Mouse (Mus musculus) small intestine, adult 2 months (tissue): ENCODE measurements around the gene Sdsl. TPM values are rescaled to one million over a fixed set of nuclear protein-coding genes. Genes with fewer than 3 reads are reported as not detected.

Experiments
- H3K27ac ChIP-seq: fragments of 200-500 bp; 2 replicates; pipeline ENCODE4 v1.5.1; 2012; ENCODE audit warnings: low read depth, low read length, control low read depth, inconsistent platforms; ENCODE audit not compliant: insufficient read depth
- H3K27me3 ChIP-seq: fragments of 200-500 bp; 2 replicates; pipeline ENCODE4 v1.6.1; 2012; ENCODE audit warnings: mild to moderate bottlenecking, moderate library complexity, low read length, inconsistent platforms; ENCODE audit not compliant: control insufficient read depth, insufficient read depth
- H3K36me3 ChIP-seq: fragments of 200-500 bp; 2 replicates; pipeline ENCODE4 v1.6.1; 2012; ENCODE audit warnings: mild to moderate bottlenecking, low read length, control low read depth, inconsistent platforms; ENCODE audit not compliant: control insufficient read depth, insufficient read depth
- H3K4me1 ChIP-seq: fragments of 200-500 bp; 2 replicates; pipeline ENCODE4 v1.6.1; 2012; ENCODE audit warnings: low read length, inconsistent platforms, mixed read lengths; ENCODE audit not compliant: control insufficient read depth, insufficient read depth, insufficient read length
- H3K4me3 ChIP-seq: fragments of 200-500 bp; 2 replicates; pipeline ENCODE4 v1.5.1; 2012; ENCODE audit warnings: low read depth, mild to moderate bottlenecking, control low read depth, inconsistent platforms, low read length, moderate library complexity
- CTCF ChIP-seq: fragments of 200-500 bp; IDR thresholded peaks from 2 replicates; pipeline ENCODE4 v1.5.1; 2012; ENCODE audit warnings: low read depth, mild to moderate bottlenecking, control low read depth, inconsistent platforms, low read length, moderate library complexity, mixed read lengths; ENCODE audit not compliant: insufficient replicate concordance, insufficient read length; ENCODE audit errors: extremely low read depth
- POLR2A ChIP-seq: fragments of 200-500 bp; IDR thresholded peaks from 2 replicates; pipeline ENCODE4 v1.6.1; 2012; ENCODE audit warnings: low read depth, mild to moderate bottlenecking, control low read depth, inconsistent platforms, low read length, moderate library complexity
- WGBS: fragments of 180-500 bp; shearing (Covaris S2); methylation state at CpG from one replicate; pipeline ENCODE4 v1.1.7; 2018; 5-methylcytosine and 5-hydroxymethylcytosine counted together
- polyA plus RNA-seq: library from polyadenylated mRNA; depleted of rRNA; stranded (reverse); fragments of >200 nt; gene quantifications from 2 replicates; pipeline ENCODE4 v1.2.3, GENCODE M21; 2012; rRNA removed

The Sdsl gene
- polyA plus RNA-seq = 27.3 and 46.4 TPM in 2 replicates

DNA sequence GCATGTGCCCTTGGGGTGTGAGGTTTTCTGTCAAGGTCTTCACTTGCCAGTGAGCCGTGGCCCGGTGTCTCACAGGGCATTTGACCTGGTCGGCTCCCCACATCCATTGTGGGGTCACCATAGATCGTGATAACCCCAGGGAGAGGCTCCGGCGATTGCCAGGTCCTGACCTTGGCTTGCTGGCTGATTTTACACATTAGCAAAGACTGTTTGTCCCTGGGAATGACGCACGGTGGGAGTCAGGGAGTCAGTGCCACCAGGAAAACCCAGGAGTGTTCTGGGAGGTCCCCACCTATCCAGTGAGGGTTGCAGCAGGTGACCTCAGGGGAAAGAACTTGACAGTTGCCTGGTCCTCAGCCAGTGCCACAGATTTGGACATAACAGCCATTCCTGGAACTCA lies at the start of gene Sdsl:
Gene Sdsl, minus strand, starts transcription at position 41 of the 400 bp plus-strand sequence.
- Histone ChIP-seq H3K36me3 (no peaks in the 10 kb centered on the region), H3K27me3 (no peaks in the 10 kb centered on the region), H3K4me3 (no peak within 1 kb of the TSS), H3K27ac (peak within 1 kb of the TSS; percentile 2; the same call in 1 of the 2 replicates), H3K4me1 (peaks cover 14% of the 10 kb centered on the region; the same call in 1 of the 2 replicates)
- no peak for TF ChIP-seq POLR2A
- no peak for TF ChIP-seq CTCF
- WGBS = 73% methylated on average over 8 of the region's 8 CpGs

GRCm38 (mm10) chr5:120517552-120517951 lies 44.9 kb upstream of the Sdsl start:
- Histone ChIP-seq H3K27ac (peak overlapping the region; percentile 84), H3K36me3 (peaks cover 2% of the 10 kb centered on the region; the same call in 1 of the 2 replicates), H3K4me1 (peaks cover 31% of the 10 kb centered on the region), H3K4me3 (no peak overlapping the region), H3K27me3 (no peaks in the 10 kb centered on the region)
- WGBS = 54% methylated on average over 9 of the region's 9 CpGs
- no peak for TF ChIP-seq CTCF

- TF ChIP-seq POLR2A (no peak), CTCF (no peak)
- no peak overlapping the region for H3K4me3 ChIP-seq
- no peaks in the 10 kb centered on the region for H3K27me3 ChIP-seq
- H3K4me1 ChIP-seq = peaks cover 34% of the 10 kb centered on the region
- H3K36me3 ChIP-seq = 0 out of 2 replicates have a peak, but pooled peaks cover 2% of the 10 kb centered on the region
- WGBS = 68% methylated on average over 15 of the region's 15 CpGs
- peak overlapping the region; percentile 84 for H3K27ac ChIP-seq
These were observed 43.8 kb upstream of the Sdsl start for GRCm38 (mm10) chr5:120516221-120516984.

- Histone ChIP-seq H3K27me3 (no peaks in the 10 kb centered on the region), H3K4me1 (peaks cover 34% of the 10 kb centered on the region), H3K27ac (peak overlapping the region; percentile 84; the same call in 1 of the 2 replicates), H3K4me3 (no peak overlapping the region), H3K36me3 (0 out of 2 replicates have a peak, but pooled peaks cover 2% of the 10 kb centered on the region)
- no peak for TF ChIP-seq CTCF
- WGBS = 76% methylated on average over 7 of the region's 7 CpGs
These were observed 42.8 kb upstream of the Sdsl start for GRCm38 (mm10) chr5:120515451-120515850.

DNA sequence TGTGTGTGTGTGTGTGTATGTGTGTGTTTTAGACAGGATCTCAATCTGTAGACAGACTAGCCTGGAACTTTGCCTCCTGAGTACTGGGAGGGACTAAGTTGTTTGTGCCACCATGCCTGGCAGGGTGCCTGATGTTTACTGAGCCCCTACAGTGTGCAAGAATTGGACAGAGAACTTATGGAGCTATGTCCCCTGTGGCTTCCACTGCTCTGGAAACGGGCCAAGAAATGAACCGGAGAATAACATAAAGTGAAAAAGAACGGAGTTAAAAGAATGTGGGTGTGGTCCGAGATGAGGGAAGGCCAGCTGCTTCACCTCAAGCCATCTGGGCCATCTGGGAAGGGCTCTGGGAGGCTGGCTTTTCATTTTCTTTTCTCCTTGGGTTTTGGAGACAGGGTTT lies 42.1 kb upstream of the Sdsl start:
- TF ChIP-seq CTCF = no peak
- TF ChIP-seq POLR2A = no peak
- Histone ChIP-seq H3K27ac (no peak overlapping the region), H3K4me3 (no peak overlapping the region), H3K4me1 (peaks cover 34% of the 10 kb centered on the region), H3K27me3 (no peaks in the 10 kb centered on the region), H3K36me3 (0 out of 2 replicates have a peak, but pooled peaks cover 1% of the 10 kb centered on the region)
- WGBS = 3% methylated on average over 4 of the region's 4 CpGs

DNA sequence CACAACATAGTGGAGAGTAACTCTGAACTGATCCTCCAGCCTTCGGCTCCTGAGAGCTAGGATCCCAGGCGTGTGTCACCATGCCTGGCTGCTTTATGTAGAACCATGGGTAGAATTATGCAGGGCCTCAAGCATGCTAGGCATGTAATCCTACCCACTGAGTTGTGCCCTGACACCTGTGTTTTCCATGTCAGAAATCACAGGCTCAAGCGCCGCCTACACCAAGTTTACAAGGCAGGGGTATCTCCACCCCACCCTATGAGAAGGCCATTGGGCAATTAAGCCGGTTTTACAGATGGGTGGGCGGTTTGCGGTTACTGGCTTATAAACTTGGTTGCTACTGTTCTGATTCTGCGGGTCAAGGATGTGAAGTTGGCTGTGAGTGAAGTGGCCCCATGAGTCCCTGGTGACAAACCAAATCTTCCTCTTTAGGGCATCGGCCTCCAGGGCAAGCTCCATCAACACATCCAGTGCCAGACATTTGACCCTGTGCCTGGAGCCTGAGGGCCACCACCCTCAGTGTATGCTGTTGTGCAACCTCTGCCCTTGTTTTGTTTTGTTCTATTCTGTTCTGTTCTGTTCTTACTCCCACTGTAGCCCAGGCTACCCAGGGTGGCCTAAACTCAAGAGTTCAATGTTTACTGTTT lies 41.5 kb upstream of the Sdsl start:
- Histone ChIP-seq H3K4me1 (peaks cover 34% of the 10 kb centered on the region), H3K27me3 (no peaks in the 10 kb centered on the region), H3K27ac (no peak overlapping the region), H3K36me3 (no peaks in the 10 kb centered on the region), H3K4me3 (no peak overlapping the region)
- TF ChIP-seq CTCF (no peak), POLR2A (no peak)
- 73% methylated on average over 9 of the region's 9 CpGs for WGBS

DNA sequence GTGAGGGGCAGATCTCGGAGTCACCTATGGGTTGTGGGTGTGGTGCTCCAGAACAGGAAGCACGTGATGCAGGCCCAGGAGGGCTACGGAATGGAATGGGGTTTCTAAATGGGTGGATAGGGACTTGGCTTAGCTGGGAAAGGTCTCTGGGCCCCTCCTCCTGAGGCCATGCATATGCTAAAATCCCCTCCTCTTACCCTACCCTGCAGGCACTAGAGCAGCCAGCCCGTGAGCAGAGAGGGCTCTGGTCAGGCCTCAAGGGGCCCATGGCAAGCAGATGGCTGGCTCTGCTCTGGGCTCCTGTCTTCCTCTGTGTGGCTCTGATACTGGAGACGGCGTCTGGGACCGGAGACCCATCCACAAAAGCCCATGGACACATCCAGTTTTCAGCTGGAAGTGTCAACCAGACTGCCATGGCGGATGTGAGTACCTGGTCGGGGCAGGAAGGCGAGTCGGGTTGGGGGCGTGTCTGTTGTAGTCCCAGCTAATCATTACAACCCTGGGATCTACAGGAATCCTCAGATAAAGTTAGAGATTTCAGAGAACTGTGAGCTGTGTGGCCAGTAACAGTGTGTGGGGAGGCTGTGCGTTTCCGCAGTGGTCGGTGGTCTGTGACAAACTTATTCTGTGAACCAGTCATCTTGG lies 40.4 kb upstream of the Sdsl start:
- H3K27me3 ChIP-seq = no peaks in the 10 kb centered on the region
- no peak overlapping the region for H3K4me3 ChIP-seq
- peaks cover 34% of the 10 kb centered on the region for H3K4me1 ChIP-seq
- 79% methylated on average over 15 of the region's 15 CpGs for WGBS
- no peak overlapping the region for H3K27ac ChIP-seq
- no peaks in the 10 kb centered on the region for H3K36me3 ChIP-seq
- TF ChIP-seq POLR2A = no peak
- no peak for TF ChIP-seq CTCF
